Mouse (Mus musculus) limb, embryonic 11.5 days (tissue): ENCODE measurements around the gene Pgpep1. TPM values are rescaled to one million over a fixed set of nuclear protein-coding genes. Genes with fewer than 3 reads are reported as not detected.

Experiments used
- ATAC-seq: fragments of 200-750 bp; cut with Nextera tagmentation; 2 replicates; pipeline ENCODE4 v1.8.0; 2017; ENCODE audit warnings: low read depth; ENCODE audit not compliant: insufficient number of reproducible peaks, low FRiP score, low TSS enrichment
- DNase-seq: peaks from one replicate; pipeline ENCODE4 v3.0.0-alpha.2; 2015; ENCODE audit warnings: low spot score
- H3K27ac ChIP-seq: fragments of 300-500 bp; sonication (generic); replicated peaks from 2 replicates; pipeline ENCODE4 v1.5.1; 2014; ENCODE audit warnings: low read depth, mild to moderate bottlenecking, low read length
- H3K27me3 ChIP-seq: fragments of 300-500 bp; sonication (generic); 2 replicates; pipeline ENCODE4 v1.6.1; 2014; ENCODE audit warnings: mild to moderate bottlenecking, low read length, mixed read lengths; ENCODE audit not compliant: control insufficient read depth, insufficient read depth
- H3K36me3 ChIP-seq: fragments of 300-500 bp; sonication (generic); 2 replicates; pipeline ENCODE4 v1.6.1; 2014; ENCODE audit warnings: mild to moderate bottlenecking, low read length, moderate library complexity, mixed read lengths; ENCODE audit not compliant: control insufficient read depth, insufficient read depth
- H3K4me1 ChIP-seq: fragments of 300-500 bp; sonication (generic); 2 replicates; pipeline ENCODE4 v1.6.1; 2014; ENCODE audit warnings: low read length, mixed read lengths; ENCODE audit not compliant: control insufficient read depth, insufficient read depth
- H3K4me2 ChIP-seq: fragments of 300-500 bp; sonication (generic); 2 replicates; pipeline ENCODE4 v1.6.1; 2014; ENCODE audit warnings: low read depth, mild to moderate bottlenecking, moderate library complexity; ENCODE audit not compliant: severe bottlenecking
- H3K4me3 ChIP-seq: fragments of 300-500 bp; sonication (generic); 2 replicates; pipeline ENCODE4 v1.5.1; 2014; ENCODE audit warnings: low read depth, low read length
- H3K9ac ChIP-seq: fragments of 300-500 bp; sonication (generic); 2 replicates; pipeline ENCODE4 v1.6.1; 2014; ENCODE audit warnings: mild to moderate bottlenecking, low read length
- H3K9me3 ChIP-seq: fragments of 300-500 bp; sonication (generic); 2 replicates; pipeline ENCODE4 v1.6.1; 2016; ENCODE audit warnings: low read length; ENCODE audit not compliant: control insufficient read depth
- WGBS: fragments of 180-500 bp; shearing (Covaris S2); extraction: QIAGEN DNeasy Blood & Tissue Kit; methylation state at CpG from one replicate; pipeline ENCODE4 v1.1.7; 2014; 5-methylcytosine and 5-hydroxymethylcytosine counted together
- polyA plus RNA-seq: library from polyadenylated mRNA; unstranded; fragments of >200 nt; fragmentation: Nextera tagmentation; extraction: Ambion mirVana; gene quantifications from 2 replicates; pipeline ENCODE4 v1.2.1, GENCODE M21; 2014

Gene Pgpep1
- 48.9 and 59.4 TPM in 2 replicates for polyA plus RNA-seq

DNA sequence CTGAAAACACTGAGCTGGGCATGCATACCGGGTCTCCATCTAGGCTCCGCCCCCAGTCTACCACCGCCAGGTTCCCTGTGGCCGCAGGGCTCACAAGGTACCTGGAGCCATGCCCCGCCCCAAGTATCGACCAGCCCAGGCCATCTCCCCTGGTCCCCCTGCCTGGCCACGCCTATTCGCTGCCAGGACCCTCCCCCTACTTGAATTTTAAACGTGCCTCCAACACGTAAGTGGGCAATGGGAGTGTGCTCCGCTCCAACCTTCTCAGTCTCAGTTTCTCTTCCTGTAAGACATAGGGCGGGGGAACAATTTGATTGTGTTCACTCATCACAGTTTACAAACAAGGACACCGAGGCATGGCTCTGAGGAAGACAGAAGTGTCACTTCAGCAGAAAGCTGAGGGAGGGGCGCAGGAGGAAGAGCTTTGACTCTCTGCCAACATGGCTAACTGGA, at the start of gene Pgpep1:
Pgpep1 (minus strand) TSS at position 116 of the 453 bp plus-strand sequence.
- peak; percentile 72 for ATAC-seq
- peak within 1 kb of the TSS; percentile 92 for H3K4me2 ChIP-seq
- H3K9me3 ChIP-seq, result no peaks in the 10 kb centered on the region
- peak; percentile 68 for DNase-seq
- peak within 1 kb of the TSS; percentile 79 for H3K27ac ChIP-seq
- H3K9ac ChIP-seq, result peak within 1 kb of the TSS; percentile 72
- H3K4me1 ChIP-seq, result peaks cover 13% of the 10 kb centered on the region; the same call in 1 of the 2 replicates
- no peaks in the 10 kb centered on the region for H3K36me3 ChIP-seq
- WGBS, result 3% methylated on average over 14 of the region's 14 CpGs
- no peaks in the 10 kb centered on the region; the same call in 1 of the 2 replicates for H3K27me3 ChIP-seq
- H3K4me3 ChIP-seq, result peak within 1 kb of the TSS; percentile 68

DNA sequence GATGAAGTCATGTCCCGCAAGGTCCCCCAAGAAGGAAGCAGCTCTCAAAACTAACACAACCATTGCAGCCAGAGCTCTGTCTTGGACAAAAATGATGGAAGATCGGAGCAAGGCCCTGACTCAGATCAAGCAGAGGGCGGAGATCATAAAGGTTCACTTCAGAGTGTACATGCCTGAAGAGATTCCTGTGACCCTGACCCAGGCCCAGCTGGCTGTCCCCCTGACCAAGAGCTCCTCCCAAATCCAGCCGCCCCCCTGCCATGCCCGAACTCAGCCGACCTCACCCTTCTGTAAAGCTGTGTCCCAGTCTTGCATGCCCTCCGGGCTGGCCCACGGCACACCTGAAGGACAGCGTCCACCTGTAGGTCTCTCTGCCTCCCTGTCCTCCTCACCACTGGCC, 49.6 kb upstream of the Pgpep1 start:
- 92% methylated on average over 9 of the region's 9 CpGs for whole genome bisulfite sequencing
- Histone ChIP-seq H3K9ac (no peak overlapping the region), H3K27ac (no peak overlapping the region), H3K4me3 (no peak overlapping the region), H3K4me1 (no peaks in the 10 kb centered on the region), H3K4me2 (no peak overlapping the region), H3K27me3 (no peaks in the 10 kb centered on the region), H3K9me3 (no peaks in the 10 kb centered on the region), H3K36me3 (no peaks in the 10 kb centered on the region)
- no peak for ATAC-seq
- no peak for DNase-seq

DNA sequence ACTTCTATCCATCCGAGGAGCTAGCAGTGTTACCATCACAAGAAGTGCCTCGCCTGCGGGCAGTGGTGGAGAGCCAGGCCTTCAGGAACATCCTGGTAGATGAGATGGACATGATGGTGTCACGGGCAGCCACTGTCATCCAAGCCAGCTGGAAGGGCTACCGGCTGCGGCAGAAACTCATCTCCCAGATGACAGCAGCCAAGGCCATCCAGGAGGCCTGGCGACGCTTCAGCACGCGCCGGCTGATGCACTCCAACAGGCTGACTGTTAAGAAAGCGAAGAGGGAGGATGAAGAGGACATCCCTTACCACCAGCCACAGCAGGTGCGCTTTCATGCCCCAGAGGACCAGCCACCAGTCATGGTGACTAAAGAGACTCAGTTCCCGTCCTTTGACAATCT, 48.1 kb upstream of the Pgpep1 start:
- Histone ChIP-seq H3K9me3 (no peaks in the 10 kb centered on the region), H3K4me2 (no peak overlapping the region), H3K9ac (no peak overlapping the region), H3K36me3 (no peaks in the 10 kb centered on the region; the same call in 1 of the 2 replicates), H3K27me3 (no peaks in the 10 kb centered on the region), H3K4me3 (no peak overlapping the region), H3K27ac (no peak overlapping the region), H3K4me1 (no peaks in the 10 kb centered on the region)
- ATAC-seq (no peak), DNase-seq (no peak)
- 90% methylated on average over 14 of the region's 14 CpGs for WGBS

DNA sequence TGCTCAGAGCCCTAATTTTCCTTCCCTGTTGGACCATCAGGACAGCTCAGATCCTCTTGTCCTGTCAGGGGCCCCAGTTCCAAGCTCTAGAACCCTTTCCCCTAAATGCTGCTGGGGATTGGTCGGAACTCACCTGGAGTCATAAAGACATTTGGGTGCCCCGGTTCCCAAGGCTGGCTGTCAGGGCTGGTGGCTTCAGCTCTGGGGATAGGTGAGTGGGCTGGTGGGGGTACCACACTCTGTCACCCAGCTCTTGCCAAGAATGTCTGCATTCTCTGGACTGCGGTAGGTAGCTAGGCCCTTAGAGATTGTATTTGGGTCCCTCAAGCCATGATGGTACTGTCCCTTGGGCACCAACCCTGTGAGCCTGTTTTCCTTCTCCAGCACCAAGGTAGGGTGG, 43.1 kb upstream of the Pgpep1 start, which contains the start of gene Iqcn:
Iqcn (plus strand) TSS at position 171 of the 400 bp plus-strand sequence.
- Histone ChIP-seq H3K4me2 (no peak within 1 kb of the TSS), H3K9ac (no peak within 1 kb of the TSS), H3K27ac (no peak within 1 kb of the TSS), H3K4me1 (0 out of 2 replicates have a peak, but pooled peaks cover 3% of the 10 kb centered on the region), H3K36me3 (peaks cover 4% of the 10 kb centered on the region; the same call in 1 of the 2 replicates), H3K4me3 (no peak within 1 kb of the TSS), H3K27me3 (no peaks in the 10 kb centered on the region), H3K9me3 (no peaks in the 10 kb centered on the region)
- ATAC-seq (no peak), DNase-seq (no peak)
- WGBS, result 95% methylated on average over 3 of the region's 3 CpGs

DNA sequence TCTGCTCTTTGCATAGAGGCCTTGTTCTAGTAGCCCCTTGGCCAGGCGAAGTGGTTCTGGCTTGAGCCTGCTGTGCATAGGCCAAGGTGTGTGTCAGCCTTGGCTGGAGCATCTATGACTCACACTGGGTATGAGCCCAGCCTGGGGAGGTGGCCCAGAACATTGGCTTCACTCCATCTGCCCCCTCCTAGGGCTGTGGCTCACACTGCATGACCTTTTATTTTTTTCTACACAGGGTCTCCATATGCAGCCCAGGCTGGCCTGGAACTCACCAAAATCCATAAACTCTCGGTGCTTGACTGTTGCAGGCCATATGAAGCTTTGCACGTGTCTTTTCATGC, 42.6 kb upstream of the Pgpep1 start:
- no peaks in the 10 kb centered on the region for H3K27me3 ChIP-seq
- no peak for DNase-seq
- ATAC-seq, result no peak
- peaks cover 7% of the 10 kb centered on the region; the same call in 1 of the 2 replicates for H3K4me1 ChIP-seq
- no peak overlapping the region for H3K27ac ChIP-seq
- 84% methylated on average over 3 of the region's 3 CpGs for WGBS
- no peaks in the 10 kb centered on the region for H3K9me3 ChIP-seq
- H3K9ac ChIP-seq, result no peak overlapping the region
- no peak overlapping the region for H3K4me3 ChIP-seq
- H3K36me3 ChIP-seq, result peaks cover 4% of the 10 kb centered on the region; the same call in 1 of the 2 replicates
- H3K4me2 ChIP-seq, result no peak overlapping the region

DNA sequence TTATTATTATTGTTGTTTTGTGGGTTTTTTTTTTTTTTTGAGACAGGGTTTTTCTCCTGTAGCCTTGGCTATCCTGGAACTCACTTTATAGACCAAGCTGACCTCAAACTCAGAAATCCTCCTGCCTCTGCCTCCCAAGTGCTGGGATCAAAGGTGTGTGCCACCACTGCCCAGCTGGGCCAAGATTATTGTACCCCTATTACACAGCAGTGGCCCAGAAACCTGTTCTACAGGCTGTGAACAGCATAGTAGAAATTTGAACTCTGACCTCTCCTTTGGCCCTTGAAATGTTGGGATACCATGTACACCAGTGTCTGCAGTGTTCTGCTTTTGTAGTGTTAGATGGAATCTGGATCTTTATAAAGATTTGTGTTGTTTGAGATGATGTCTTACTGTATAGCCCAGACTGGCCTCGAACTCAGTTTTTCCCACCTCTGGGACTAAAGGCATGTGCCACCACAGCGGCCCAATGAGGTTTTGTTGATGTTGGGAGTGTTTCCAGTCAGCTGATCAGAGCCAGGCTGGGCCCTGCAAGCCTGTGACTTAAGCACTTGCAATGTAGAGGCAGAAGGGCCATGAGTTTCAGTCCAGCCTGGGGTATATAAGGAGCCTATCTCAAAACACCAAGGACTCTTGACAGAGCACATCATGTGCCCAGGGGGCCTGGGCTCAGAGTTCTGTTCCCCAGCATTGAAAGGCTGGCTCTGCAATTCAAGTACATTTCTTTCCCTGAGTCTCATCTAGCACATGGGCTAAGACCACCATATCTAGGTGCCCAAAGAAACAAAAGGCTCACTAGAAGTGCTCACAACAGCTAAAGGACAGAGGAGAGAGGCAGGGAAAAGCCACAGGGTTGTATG, 42.0 kb upstream of the Pgpep1 start:
- Histone ChIP-seq H3K9ac (no peak overlapping the region), H3K4me3 (no peak overlapping the region), H3K4me1 (peaks cover 12% of the 10 kb centered on the region; the same call in 1 of the 2 replicates), H3K4me2 (no peak overlapping the region), H3K36me3 (peaks cover 4% of the 10 kb centered on the region; the same call in 1 of the 2 replicates), H3K27me3 (no peaks in the 10 kb centered on the region), H3K9me3 (no peaks in the 10 kb centered on the region), H3K27ac (no peak overlapping the region)
- WGBS, result 85% methylated on average over 2 of the region's 2 CpGs
- DNase-seq, result no peak
- no peak for ATAC-seq

DNA sequence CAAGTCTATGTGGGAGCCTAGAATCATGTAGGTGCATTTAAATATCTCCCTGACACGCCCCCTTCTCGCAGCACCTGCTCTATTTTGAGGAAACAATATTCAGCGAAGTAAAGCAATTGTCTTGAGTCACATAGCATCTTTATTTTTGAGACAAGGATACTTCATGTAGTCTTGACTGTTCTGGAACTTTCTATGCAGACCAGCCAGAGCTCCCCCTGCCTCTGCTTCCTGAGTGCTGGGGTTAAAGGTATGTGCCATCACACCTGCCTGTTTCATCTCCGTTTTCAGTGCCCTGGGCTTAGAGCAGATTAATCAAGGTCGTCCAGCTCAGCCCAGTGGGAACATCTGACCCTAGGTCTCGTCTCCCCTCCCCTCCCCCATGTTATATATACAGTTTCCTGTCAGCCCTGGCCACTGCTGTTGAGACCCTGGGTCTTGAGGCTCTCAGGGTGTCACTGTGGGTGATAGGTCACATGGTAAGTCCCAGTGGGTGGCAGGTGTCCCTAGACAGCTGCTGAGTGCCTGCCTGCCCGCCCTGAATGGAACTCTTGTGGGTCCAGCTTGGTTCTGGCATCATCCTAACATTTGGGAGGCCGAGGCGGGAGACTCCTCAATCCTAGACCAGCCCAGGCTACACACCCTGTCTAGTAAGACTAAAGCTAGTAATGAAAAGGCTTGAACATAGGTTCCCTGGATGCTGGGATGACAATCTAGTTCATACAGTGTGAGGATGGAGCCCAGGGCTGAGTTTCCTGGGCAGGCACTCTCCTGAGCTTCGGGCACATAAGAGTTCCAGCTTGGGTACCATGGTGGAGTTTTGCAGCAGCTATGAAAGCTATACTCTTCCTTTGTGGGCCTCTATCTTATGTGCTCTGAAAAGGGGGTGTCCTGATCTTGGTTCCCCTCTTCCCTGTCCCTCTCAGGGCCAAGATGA, 41.1 kb upstream of the Pgpep1 start:
- Histone ChIP-seq H3K4me2 (peak overlapping the region; percentile 82), H3K9ac (peak overlapping the region; percentile 96), H3K9me3 (no peaks in the 10 kb centered on the region), H3K4me3 (peak overlapping the region; percentile 95), H3K36me3 (peaks cover 4% of the 10 kb centered on the region; the same call in 1 of the 2 replicates), H3K27me3 (no peaks in the 10 kb centered on the region), H3K4me1 (peaks cover 21% of the 10 kb centered on the region), H3K27ac (no peak overlapping the region; the same call in 1 of the 2 replicates)
- 55% methylated on average over 10 of the region's 10 CpGs for WGBS
- DNase-seq, result no peak
- ATAC-seq, result no peak

DNA sequence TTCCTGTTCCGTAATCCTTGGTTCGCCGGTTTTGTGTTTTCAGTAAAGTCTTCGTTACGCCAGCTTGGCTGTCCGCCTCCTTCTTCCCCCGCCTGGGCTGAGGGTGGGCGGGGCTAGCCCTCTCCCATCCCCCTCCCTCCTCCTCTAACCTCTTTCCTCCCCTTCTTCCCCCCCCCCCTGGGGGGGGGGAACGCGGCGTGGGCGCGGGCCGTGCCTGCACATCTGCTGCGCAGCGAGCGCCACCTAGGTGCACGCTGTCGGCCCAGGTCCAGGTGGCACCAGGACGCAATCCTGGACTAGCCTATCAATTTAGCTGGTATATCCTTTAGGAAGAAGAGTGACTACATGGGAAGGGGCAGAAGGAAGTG, 40.4 kb upstream of the Pgpep1 start:
- Histone ChIP-seq H3K4me2 (peak overlapping the region; percentile 82), H3K36me3 (peaks cover 4% of the 10 kb centered on the region; the same call in 1 of the 2 replicates), H3K9me3 (no peaks in the 10 kb centered on the region), H3K4me3 (peak overlapping the region; percentile 95), H3K27me3 (no peaks in the 10 kb centered on the region), H3K4me1 (peaks cover 29% of the 10 kb centered on the region), H3K27ac (no peak overlapping the region; the same call in 1 of the 2 replicates), H3K9ac (peak overlapping the region; percentile 96)
- DNase-seq (peak; percentile 97), ATAC-seq (peak; percentile 4; the same call in 1 of the 2 replicates)
- WGBS, result 0% methylated on average over 19 of the region's 20 CpGs
